Mouse (Mus musculus): ENCODE measurements around the gene Phf1. TPM values are rescaled to one million over a fixed set of nuclear protein-coding genes. Genes with fewer than 3 reads are reported as not detected.
A peak's percentile ranks its signal among the peaks of the same experiment; 100 is the strongest.
"Not testable (repeated sequence)": the region's sequence is repeated elsewhere in the genome, so short reads cannot be mapped to it uniquely, and the experiment has no call there.

The Phf1 gene
- polyA plus RNA-seq (2012; rRNA removed): 51.2 and 65.3 TPM in 2 replicates

- peak; percentile 98 for DNase-seq (ENCODE audit: low spot score)
These were observed at the start of gene Phf1 for GRCm38 (mm10) chr17:26932839-26933398. Gene Phf1 (plus strand): TSS chr17:26933052.

- DNase-seq (ENCODE audit: low spot score): no peak
These were observed 49.3 kb upstream of the Phf1 start for GRCm38 (mm10) chr17:26883585-26883984.

DNA sequence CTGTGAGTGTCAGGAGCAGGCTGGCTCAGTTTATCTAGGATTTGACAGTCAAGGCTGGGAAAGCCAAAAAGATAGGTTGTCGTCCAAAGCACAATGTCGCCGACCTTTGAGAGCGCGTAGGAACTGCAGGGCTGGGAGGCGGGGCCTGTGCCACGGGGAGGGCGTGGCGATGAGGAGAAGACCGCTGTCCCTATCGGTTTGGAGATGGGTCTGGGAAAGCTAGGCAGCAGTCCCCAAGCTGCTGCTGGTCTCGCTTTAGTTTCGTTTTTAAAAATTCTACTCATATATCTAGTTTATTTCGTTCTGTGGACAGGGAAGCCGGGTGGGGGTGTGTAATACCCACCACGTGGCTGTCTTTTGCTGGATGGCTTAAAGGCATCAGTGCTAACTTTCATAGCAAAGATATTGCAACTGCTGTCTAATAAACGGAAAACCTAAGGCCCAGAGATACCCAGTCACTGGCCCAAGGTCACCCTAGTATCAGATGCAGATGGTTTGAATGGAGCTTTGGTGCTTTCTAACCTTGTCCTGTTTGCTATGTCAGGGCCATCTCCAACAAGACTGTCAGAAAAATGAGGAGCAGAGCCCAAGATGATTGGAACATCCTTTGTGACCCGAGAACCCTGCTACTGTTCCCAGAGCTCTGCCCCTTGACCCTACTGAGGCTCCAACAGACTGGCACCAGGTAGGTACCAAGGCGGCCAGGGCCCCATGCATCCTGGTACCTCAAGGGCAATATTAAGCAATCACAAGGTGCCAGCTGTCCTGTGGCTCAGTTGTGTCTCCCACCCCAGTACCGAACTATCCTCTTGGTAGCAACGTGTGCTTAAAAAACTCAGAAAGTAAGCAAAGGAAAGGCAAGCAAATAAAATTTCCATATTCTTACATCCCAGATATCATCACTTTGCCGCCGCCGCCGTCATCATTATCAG lies 47.6 kb upstream of the Phf1 start:
- DNase-seq (ENCODE audit: low spot score): peak; percentile 47

DNA sequence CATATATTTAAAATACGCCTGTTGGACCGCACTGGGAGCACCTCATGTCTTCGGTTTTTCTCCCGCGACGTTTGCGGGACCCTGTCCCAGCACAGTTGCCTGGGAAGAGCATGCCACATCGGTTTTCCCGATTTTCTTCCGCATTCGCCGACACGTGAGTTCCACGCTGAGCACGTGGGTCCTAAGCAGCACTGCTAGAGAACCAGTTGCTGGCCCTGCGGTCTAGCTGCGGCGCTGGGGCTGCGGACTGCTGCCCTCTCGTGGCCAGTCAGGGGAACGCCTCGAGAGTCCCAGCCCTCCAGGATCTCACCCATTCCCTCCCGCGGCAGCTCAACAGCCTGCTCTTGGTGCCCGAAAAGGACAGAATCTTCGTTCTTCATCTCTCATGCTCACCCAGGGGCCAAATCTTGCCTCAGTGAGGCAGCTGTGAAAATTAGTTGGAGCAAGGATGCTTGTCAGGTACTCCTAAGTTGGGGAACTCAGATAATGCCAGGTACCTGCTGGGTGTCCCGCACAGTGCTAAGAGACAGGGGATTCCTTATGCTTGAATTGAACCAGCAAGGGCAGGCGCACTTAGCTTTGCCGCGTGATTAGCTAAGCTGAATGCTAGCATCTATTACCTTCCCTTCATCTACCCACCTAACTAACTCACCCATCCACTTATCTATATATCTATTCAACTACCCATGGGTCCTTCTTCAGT lies 46.7 kb upstream of the Phf1 start:
- peak; percentile 70 for DNase-seq (ENCODE audit: low spot score)

- DNase-seq (ENCODE audit: low spot score): no peak
These were observed 44.9 kb upstream of the Phf1 start for GRCm38 (mm10) chr17:26887926-26888325.

DNA sequence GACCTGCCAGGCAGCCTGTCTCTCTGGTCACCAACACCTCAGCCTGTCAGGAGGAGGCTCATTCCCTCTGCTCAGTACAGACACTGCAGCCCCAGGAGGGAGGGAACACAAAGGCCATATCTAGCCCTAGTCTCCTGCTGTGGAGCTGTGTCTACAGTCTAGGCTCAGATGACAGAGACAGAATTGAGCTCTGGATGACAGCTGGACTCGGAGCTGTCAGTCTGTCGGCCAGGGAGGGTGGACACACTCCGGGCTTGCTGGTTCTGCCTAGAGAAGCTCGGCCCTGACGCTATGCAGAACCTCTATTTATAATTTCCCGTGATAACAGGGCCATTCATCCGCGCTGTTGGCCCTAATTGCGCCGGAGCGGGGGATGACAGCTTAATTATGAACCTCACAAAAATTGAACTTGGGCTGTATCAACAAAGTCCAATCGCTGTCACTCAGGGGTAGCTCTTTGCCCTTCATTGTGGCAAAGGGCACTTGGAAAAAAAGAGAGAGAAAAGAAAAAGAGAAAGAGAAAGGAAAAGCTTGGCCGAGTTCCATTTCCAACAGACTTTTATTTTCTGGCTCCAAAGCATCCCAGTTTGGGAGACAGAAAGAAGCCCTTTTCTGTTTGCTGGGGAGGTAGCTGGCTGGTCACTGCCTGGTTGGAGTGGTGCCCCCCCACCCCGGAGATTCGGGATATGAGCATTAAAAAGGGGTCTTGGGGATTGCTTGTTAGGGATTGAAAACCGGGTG lies 40.0 kb upstream of the Phf1 start:
- DNase-seq (ENCODE audit: low spot score): no peak

DNA sequence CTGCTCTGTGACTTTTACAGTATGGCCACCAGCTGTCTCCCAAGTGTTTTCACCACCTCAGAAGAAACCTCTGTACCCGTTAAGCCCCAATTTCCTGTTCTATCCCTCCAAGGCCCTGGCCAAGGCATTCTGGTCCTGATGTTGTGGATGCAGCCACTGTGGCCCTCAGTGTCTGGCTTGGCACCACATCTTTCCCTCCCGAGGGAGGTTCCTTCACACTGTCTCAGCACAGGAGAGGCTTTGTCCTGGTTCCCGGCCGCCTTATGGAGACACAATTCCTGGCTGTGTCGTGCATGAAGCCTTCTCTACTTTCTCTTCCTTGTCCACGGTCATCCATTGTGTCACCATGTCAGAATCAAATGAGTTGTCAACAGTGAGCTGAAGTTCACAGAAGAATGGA lies 39.4 kb upstream of the Phf1 start:
- no peak for DNase-seq (ENCODE audit: low spot score)

DNA sequence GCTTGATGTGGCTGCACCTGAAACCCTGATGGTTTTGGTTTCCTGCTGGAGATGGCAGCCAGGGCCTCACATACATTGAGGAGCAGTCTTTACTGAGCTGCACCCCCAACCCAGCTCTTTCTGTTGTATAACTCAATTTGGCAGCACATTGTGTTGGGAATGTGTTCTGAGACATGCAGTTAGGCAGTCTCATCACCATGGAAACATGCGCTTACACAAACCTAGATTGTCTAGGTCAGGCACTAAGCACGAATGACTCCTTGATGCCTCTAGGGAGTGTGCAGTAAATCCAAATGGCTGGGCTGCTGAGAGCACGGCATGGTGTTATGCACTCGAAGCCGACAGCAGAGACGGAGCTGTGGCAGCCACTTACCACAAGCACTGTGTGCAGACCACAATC lies 38.5 kb upstream of the Phf1 start:
- no peak for DNase-seq (ENCODE audit: low spot score)

DNA sequence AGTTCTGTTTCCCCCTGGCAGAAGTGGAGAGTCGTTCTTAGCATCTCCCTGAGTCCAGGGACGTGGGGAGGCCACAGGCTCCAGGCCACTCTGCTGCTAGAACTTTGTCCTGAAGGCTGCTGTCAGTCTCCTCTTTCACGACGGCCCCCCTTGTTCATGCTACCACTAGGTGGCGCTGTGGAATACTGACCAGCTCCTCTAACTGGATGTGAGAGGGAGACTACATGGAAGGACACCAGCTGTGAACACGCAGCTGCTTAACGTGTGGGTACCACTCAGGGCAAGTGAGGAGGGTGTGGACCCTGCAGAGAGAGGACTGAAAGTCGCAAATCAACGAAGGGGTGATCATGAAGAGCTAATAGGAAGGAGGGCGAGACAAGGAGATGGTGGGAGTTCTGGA lies 37.3 kb upstream of the Phf1 start:
- peak; percentile 46 for DNase-seq (ENCODE audit: low spot score)

DNA sequence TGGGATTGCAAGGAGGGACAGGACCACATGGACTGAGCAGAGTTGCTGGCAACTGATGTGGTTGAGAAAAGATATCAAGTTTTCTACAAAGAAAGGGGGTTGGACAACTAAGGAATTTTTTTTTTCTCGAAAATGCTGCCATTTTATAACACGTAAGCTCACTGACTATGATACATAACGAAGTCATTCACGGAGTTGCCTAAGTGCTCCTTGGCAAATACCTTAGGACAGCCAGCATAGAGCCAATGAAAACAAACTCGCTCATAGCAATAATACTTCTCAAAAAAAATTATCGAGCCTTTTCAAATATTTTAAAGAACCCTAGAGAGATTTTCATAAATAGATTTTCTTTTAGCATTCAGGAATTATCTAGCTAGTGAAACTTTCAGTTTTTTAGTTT lies 31.9 kb upstream of the Phf1 start:
- DNase-seq (ENCODE audit: low spot score): no peak

DNA sequence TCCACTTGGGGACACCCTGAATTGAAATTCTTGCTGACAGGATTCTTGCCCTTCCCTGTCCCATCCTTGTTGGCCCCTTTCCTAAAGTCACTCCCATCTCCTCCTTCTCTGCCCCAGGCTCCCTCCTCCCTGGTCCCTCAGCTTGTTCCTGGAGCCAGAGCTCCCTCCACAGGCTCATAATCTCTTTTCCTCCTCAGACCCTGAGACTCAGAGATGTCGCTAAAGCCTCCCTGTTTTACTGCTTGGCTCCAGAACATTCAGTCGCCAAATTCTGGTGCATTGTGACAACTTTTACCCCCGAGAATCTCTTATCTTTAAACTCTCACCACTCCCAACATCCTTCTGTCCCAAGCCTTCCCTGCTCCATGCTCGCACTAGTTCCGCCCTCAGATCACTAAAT lies 28.5 kb upstream of the Phf1 start:
- no peak for DNase-seq (ENCODE audit: low spot score)

DNA sequence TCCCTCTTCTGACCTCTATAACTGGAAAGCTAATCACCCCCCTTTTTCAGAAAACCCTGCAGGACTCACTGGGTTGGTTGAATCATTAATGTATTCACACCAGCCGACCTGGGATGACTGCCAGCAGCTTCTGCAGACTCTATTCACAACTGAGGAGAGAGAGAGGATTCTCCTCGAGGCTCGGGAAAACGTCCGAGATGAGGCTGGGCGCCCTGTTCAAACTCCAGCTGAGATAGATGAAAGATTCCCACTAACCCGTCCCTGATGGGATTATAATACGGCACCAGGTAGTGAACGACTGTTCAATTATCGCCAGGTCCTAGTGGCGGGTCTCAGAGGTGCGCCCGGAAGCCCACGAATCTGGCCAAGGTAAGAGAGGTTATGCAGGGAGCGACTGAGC lies 25.3 kb upstream of the Phf1 start:
- DNase-seq (ENCODE audit: low spot score): not testable (repeated sequence)

DNA sequence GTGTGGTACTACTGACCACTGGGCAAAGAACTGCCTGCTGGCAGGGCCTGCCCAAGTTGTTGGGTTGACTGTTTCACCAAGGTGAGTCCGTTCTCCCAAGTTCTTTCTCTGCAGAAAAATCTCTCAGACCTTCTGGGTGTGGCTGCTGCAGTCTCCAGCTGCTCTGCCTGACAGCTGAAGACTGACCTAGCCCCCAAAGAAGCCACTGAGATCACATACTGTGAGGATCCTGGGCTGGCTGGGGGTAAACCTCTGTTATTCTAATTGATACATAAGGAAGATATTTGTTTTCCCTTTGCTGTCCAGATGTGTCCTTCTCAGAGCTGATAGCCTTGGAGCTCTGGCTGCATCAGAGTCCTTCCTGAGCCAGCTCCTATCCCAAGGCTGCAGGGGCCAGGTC lies 17.6 kb upstream of the Phf1 start:
- DNase-seq (ENCODE audit: low spot score): no peak

- DNase-seq (ENCODE audit: low spot score): peak; percentile 92
These were observed 16.0 kb upstream of the Phf1 start, which contains the start of gene Kifc5b for GRCm38 (mm10) chr17:26916711-26917482. Gene Kifc5b (plus strand): TSS chr17:26917091.

- DNase-seq (ENCODE audit: low spot score): not testable (repeated sequence)
These were observed 15.3 kb upstream of the Phf1 start for GRCm38 (mm10) chr17:26917560-26917959.

DNA sequence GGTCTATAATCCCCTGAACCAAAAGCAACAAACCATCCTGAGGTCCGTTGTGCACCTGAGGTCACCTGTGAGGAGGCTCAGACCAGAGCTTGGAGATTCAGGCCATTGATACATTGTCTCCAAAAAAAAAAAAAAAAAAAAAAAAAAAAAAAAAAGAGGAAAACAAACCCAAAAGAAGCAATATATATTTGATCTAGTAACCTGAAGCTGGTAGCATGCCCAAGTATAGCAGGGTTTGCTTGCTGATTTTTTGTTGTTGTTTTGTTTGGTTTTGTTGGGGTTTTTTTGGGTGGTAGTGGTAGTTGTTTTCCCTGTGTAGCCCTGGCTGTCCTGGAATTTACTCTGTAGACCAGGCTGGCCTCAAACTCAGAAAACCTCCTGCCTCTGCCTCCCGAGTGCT lies 14.5 kb upstream of the Phf1 start:
- DNase-seq (ENCODE audit: low spot score): no peak

DNA sequence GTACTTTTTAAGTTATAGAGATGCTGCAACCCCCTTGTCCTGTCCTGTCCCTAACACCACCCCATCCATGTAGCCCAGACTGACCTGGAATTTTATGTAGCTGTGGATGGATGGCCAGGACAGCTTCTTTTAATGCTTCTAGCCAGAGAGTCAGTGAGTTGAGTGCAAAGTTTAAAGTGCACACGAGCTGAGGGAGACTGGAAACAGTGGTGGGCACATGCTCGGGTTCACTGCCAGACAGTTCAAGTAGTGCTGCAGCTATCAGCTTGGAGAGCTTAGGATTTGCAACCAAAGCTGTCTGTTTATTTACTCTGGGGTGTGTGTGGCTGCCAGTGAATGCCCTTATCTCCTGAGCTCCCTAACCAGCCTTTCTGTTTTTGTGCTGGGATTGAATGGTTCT lies 13.3 kb upstream of the Phf1 start:
- not testable (repeated sequence) for DNase-seq (ENCODE audit: low spot score)

GRCm38 (mm10) chr17:26922368-26922767 lies 10.5 kb upstream of the Phf1 start:
- DNase-seq (ENCODE audit: low spot score): not testable (repeated sequence)

GRCm38 (mm10) chr17:26925414-26925813 lies 7.4 kb upstream of the Phf1 start:
- not testable (repeated sequence) for DNase-seq (ENCODE audit: low spot score)

DNA sequence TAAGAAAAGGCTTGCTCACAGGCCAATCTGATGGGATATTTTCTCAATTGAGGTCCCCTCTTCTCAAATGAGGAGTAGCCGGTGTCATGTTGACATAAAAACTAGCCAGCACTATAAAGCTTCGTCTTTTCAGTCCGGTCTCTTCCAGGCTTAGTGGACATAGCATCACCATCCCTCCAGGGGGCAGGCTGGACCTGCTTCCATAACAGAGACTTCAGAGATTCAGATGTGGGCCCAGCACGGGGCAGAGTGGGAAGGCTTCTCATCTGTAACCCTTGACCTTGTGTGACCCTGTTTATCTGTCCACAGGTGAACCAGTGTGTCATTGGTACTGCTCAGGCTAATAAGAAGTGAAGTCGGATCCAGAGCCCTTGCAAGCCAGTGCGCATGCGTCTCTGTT lies 1.1 kb upstream of the Phf1 start:
- DNase-seq (ENCODE audit: low spot score): peak; percentile 23

- DNase-seq (ENCODE audit: low spot score): peak; percentile 29
These were observed 567 bp downstream of the Phf1 start for GRCm38 (mm10) chr17:26933419-26933818.

Data from urinary bladder, adult 2 months (tissue).